Comparison of ENCODE assay signal across 12 mouse cellular contexts in the genomic region with DNA sequence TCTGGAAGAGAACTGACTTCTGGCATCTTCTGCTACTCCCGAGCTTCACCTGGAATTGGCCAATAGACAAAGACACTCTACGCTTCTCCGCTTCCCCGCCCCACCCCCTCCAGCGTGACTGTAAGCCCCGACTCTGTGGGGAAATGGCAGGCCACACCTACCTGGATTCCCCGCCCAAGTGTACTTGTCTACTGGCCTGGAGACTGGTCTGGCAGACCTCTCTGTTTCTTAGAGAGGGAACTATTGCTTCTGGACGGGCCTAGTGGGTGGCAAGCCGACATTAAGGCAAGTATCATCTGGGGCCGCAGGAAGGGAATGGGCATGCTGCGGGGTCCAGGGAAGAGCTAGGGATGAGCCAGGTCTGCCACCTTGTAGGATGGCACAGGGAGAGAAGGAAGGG. TPM values are rescaled to one million over a fixed set of nuclear protein-coding genes. Genes with fewer than 3 reads are reported as not detected.
DNase-seq lines count a peak whose midpoint lies in the region; ATAC-seq and TF ChIP-seq lines count a peak whose summit lies in the region.
"Had no signal": no experiment of that assay in that cellular context is flagged by ENCODE, and none has a peak within 500 bp of the region (broad histone marks: within the 10 kb centered on the region; RNA-seq: fewer than 3 reads in every experiment).

A gene (plus strand): TSS at position 214 of the 400 bp plus-strand sequence.

- H3K27ac ChIP-seq in heart, embryonic 11.5 days (ENCODE audit: low read depth, low read length), result no peak within 1 kb of the TSS
- peak within 1 kb of the TSS; percentile 69 for H3K27ac ChIP-seq in intestine, embryonic 14.5 days (ENCODE audit: low read depth)
- no peak within 1 kb of the TSS for H3K27ac ChIP-seq in lung, embryonic 16.5 days (ENCODE audit: low read length)
- no peak within 1 kb of the TSS for H3K27ac ChIP-seq in midbrain, embryonic 14.5 days (replicated peaks; ENCODE audit: low read depth, low read length)
- H3K27ac ChIP-seq in cerebellum, adult 2 months (ENCODE audit: insufficient read depth, low read length), result no peak within 1 kb of the TSS
- H3K27ac ChIP-seq: midbrain, embryonic 12.5 days; neural tube, embryonic 15.5 days had no signal

- TF ChIP-seq POLR2A in cerebellum, adult 2 months (IDR thresholded peaks at IDR 0.05; ENCODE audit: borderline replicate concordance, insufficient read depth, low read length), result no peak

- no peak for DNase-seq in heart, adult 9 months (ENCODE audit: low spot score in 2 of 2)
- DNase-seq in ES-CJ7 (ENCODE audit: low read depth, low spot score), result peak; percentile 78
- DNase-seq in intestine, embryonic 14.5 days (ENCODE audit: low spot score), result peak; percentile 74
- no peak for DNase-seq in midbrain, embryonic 14.5 days
- DNase-seq in cerebellum, adult 2 months, result no peak
- DNase-seq in frontal cortex, postnatal 14 days (ENCODE audit: low spot score in 2 of 2), result no peak
- DNase-seq: cerebellum, adult 8-10 months; kidney, adult 2 months had no signal

- whole genome bisulfite sequencing in heart, embryonic 11.5 days (ENCODE audit: insufficient replicate concordance), result 62% methylated on average over 11 of the region's 11 CpGs
- WGBS in intestine, embryonic 14.5 days, result 48% methylated on average over 11 of the region's 11 CpGs
- WGBS in lung, embryonic 16.5 days, result 46% methylated on average over 11 of the region's 11 CpGs
- WGBS in midbrain, embryonic 14.5 days, result 61% methylated on average over 11 of the region's 11 CpGs
- 62% methylated on average over 11 of the region's 11 CpGs for WGBS in cerebellum, adult 2 months

- no peak for TF ChIP-seq CTCF in cerebellum, adult 2 months (IDR thresholded peaks at IDR 0.05; ENCODE audit: borderline replicate concordance, insufficient read depth, low read depth, low read length)

- ATAC-seq in heart, embryonic 11.5 days (replicated peaks; ENCODE audit: insufficient number of reproducible peaks, low FRiP score, low TSS enrichment), result no peak
- ATAC-seq in intestine, embryonic 14.5 days (replicated peaks; ENCODE audit: low FRiP score, low TSS enrichment, low read depth), result peak; percentile 56; the same call in 1 of the 2 replicates
- ATAC-seq in lung, embryonic 16.5 days (ENCODE audit: low read depth), result peak; percentile 64
- ATAC-seq in midbrain, embryonic 14.5 days (ENCODE audit: low FRiP score, low TSS enrichment), result no peak

- peak within 1 kb of the TSS; percentile 42 for H3K4me2 ChIP-seq in heart, embryonic 11.5 days
- H3K4me2 ChIP-seq in intestine, embryonic 14.5 days (ENCODE audit: low read length), result peak within 1 kb of the TSS; percentile 41
- peak within 1 kb of the TSS; percentile 20 for H3K4me2 ChIP-seq in lung, embryonic 16.5 days (ENCODE audit: low read depth, low read length)
- no peak within 1 kb of the TSS for H3K4me2 ChIP-seq in midbrain, embryonic 14.5 days (ENCODE audit: low read length)
- H3K4me2 ChIP-seq: midbrain, embryonic 12.5 days; neural tube, embryonic 15.5 days had no signal

- no peaks in the 10 kb centered on the region for H3K27me3 ChIP-seq in heart, embryonic 11.5 days (ENCODE audit: control insufficient read depth, insufficient read depth, low read length)
- H3K27me3 ChIP-seq in intestine, embryonic 14.5 days (replicated peaks; ENCODE audit: control insufficient read depth, insufficient read depth, low read length), result no peaks in the 10 kb centered on the region
- H3K27me3 ChIP-seq in lung, embryonic 16.5 days (ENCODE audit: control insufficient read depth, insufficient read depth, low read depth, low read length), result no peaks in the 10 kb centered on the region
- H3K27me3 ChIP-seq in midbrain, embryonic 14.5 days (ENCODE audit: control insufficient read depth, insufficient read depth, low read length), result no peaks in the 10 kb centered on the region
- no peaks in the 10 kb centered on the region for H3K27me3 ChIP-seq in cerebellum, adult 2 months (ENCODE audit: control insufficient read depth, insufficient read depth, low read length)
- H3K27me3 ChIP-seq: midbrain, embryonic 12.5 days; neural tube, embryonic 15.5 days had no signal

- H3K36me3 ChIP-seq in heart, embryonic 11.5 days (ENCODE audit: control insufficient read depth, insufficient read depth, low read length), result no peaks in the 10 kb centered on the region
- H3K36me3 ChIP-seq in intestine, embryonic 14.5 days (ENCODE audit: control insufficient read depth, insufficient read depth, low read length), result no peaks in the 10 kb centered on the region
- no peaks in the 10 kb centered on the region for H3K36me3 ChIP-seq in lung, embryonic 16.5 days (ENCODE audit: control insufficient read depth, insufficient read depth, low read length)
- no peaks in the 10 kb centered on the region for H3K36me3 ChIP-seq in midbrain, embryonic 14.5 days (ENCODE audit: control insufficient read depth, insufficient read depth, low read length)
- H3K36me3 ChIP-seq: midbrain, embryonic 12.5 days; neural tube, embryonic 15.5 days had no signal

- H3K9me3 ChIP-seq in heart, embryonic 11.5 days (replicated peaks; ENCODE audit: control insufficient read depth, low read length), result no peaks in the 10 kb centered on the region
- no peaks in the 10 kb centered on the region for H3K9me3 ChIP-seq in intestine, embryonic 14.5 days (ENCODE audit: control insufficient read depth, low read length)
- H3K9me3 ChIP-seq in lung, embryonic 16.5 days (ENCODE audit: control insufficient read depth, low read length), result no peaks in the 10 kb centered on the region
- H3K9me3 ChIP-seq in midbrain, embryonic 14.5 days (ENCODE audit: control insufficient read depth, low read length), result no peaks in the 10 kb centered on the region
- H3K9me3 ChIP-seq: midbrain, embryonic 12.5 days; neural tube, embryonic 15.5 days had no signal

- no peak within 1 kb of the TSS for H3K9ac ChIP-seq in heart, embryonic 11.5 days (ENCODE audit: low read depth, low read length)
- 0 out of 2 replicates have a peak within 1 kb of the TSS, but pooled peaks have one; percentile 0 for H3K9ac ChIP-seq in intestine, embryonic 14.5 days (ENCODE audit: low read length)
- H3K9ac ChIP-seq in lung, embryonic 16.5 days (ENCODE audit: low read length), result no peak within 1 kb of the TSS
- no peak within 1 kb of the TSS for H3K9ac ChIP-seq in midbrain, embryonic 14.5 days (replicated peaks; ENCODE audit: low read length)
- H3K9ac ChIP-seq: midbrain, embryonic 12.5 days; neural tube, embryonic 15.5 days had no signal

- no peak within 1 kb of the TSS for H3K4me3 ChIP-seq in heart, embryonic 11.5 days (ENCODE audit: low read depth, low read length)
- peak within 1 kb of the TSS; percentile 22 for H3K4me3 ChIP-seq in intestine, embryonic 14.5 days (ENCODE audit: low read depth, low read length)
- H3K4me3 ChIP-seq in lung, embryonic 16.5 days (ENCODE audit: low read length), result peak within 1 kb of the TSS; percentile 5
- H3K4me3 ChIP-seq in midbrain, embryonic 14.5 days (replicated peaks; ENCODE audit: low read depth, low read length), result no peak within 1 kb of the TSS
- H3K4me3 ChIP-seq in cerebellum, adult 2 months (replicated peaks; ENCODE audit: insufficient read depth, low read depth, low read length), result no peak within 1 kb of the TSS
- H3K4me3 ChIP-seq: midbrain, embryonic 12.5 days; neural tube, embryonic 15.5 days had no signal

- no peaks in the 10 kb centered on the region for H3K4me1 ChIP-seq in heart, embryonic 11.5 days (ENCODE audit: control insufficient read depth, insufficient read depth, low read length)
- H3K4me1 ChIP-seq in intestine, embryonic 14.5 days (replicated peaks; ENCODE audit: control insufficient read depth, insufficient read depth, low read length), result 0 out of 2 replicates have a peak, but pooled peaks cover 2% of the 10 kb centered on the region
- no peaks in the 10 kb centered on the region for H3K4me1 ChIP-seq in lung, embryonic 16.5 days (replicated peaks; ENCODE audit: control insufficient read depth, insufficient read depth, low read length)
- H3K4me1 ChIP-seq in midbrain, embryonic 14.5 days (ENCODE audit: control insufficient read depth, insufficient read depth, low read length), result no peaks in the 10 kb centered on the region
- no peaks in the 10 kb centered on the region for H3K4me1 ChIP-seq in cerebellum, adult 2 months (ENCODE audit: control insufficient read depth, insufficient read depth, low read length)
- H3K4me1 ChIP-seq: neural tube, embryonic 15.5 days had no signal

RNA-seq across cellular contexts. Expression of the gene that starts here (rescaled TPM):
- 0.17 and 0.23 TPM in 2 replicates for polyA plus RNA-seq in heart, embryonic 11.5 days (2014; fragmentation: Nextera tagmentation; extraction: Ambion mirVana)
- polyA plus RNA-seq in intestine, embryonic 14.5 days (2014; fragmentation: Nextera tagmentation; extraction: Ambion mirVana), result 33.5 and 37.0 TPM in 2 replicates
- 2.7 and 3.6 TPM in 2 replicates for polyA plus RNA-seq in lung, embryonic 16.5 days (2015; fragmentation: Nextera tagmentation; extraction: Ambion mirVana)
- polyA plus RNA-seq in midbrain, embryonic 14.5 days (2014; fragmentation: Nextera tagmentation; extraction: Ambion mirVana), result 0.22 and 0.53 TPM in 2 replicates
- polyA plus RNA-seq in cerebellum, adult 2 months (2012; rRNA removed), result 0.16 and 0.19 TPM in 2 replicates

Comparison
In these comparisons a context has a peak if more than half of its experiments do, and no peak if none do; other contexts are left out.
1. ATAC-seq: peak in intestine, embryonic 14.5 days (single experiment) and lung, embryonic 16.5 days (single experiment); none in heart, embryonic 11.5 days (single experiment) and midbrain, embryonic 14.5 days (single experiment).
2. H3K4me3 ChIP-seq: peak in intestine, embryonic 14.5 days (single experiment) and lung, embryonic 16.5 days (single experiment); none in heart, embryonic 11.5 days (single experiment), midbrain, embryonic 14.5 days (single experiment) and cerebellum, adult 2 months (single experiment).
3. DNase-seq: peak in ES-CJ7 (single experiment) and intestine, embryonic 14.5 days (single experiment); none in heart, adult 9 months (0 of 2), midbrain, embryonic 14.5 days (single experiment), cerebellum, adult 2 months (0 of 2) and frontal cortex, postnatal 14 days (0 of 2).